Mouse (Mus musculus): Measurements from ENCODE around the gene Slc35b3. TPM values are rescaled to one million over a fixed set of nuclear protein-coding genes. Genes with fewer than 3 reads are reported as not detected.

Slc35b3 gene
- polyA plus RNA-seq, 1 experiment from 2014 or later, result 12.5 TPM

DNA sequence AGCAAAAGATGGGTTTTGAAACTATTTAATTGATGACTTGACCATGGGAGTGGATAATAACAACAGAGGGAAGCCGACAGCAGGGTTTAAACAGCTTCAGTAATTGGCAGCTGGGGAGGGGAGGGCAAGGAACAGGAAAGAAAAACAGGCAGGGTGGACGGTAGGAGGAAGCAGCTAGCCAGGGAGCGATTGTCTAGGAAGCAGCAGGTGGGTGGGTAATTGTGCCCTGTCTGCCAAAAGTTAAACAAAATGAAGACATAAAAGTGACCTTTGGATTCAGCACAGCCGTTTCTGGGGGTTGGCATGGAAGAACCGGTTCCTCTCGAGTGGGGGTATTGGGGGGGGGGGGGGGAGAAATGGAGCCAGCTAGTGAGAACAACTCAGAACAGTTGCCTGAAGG, 11.9 kb upstream of the Slc35b3 start:
- Histone ChIP-seq H3K9ac (no peak overlapping the region), H3K27ac (replicated peaks) (no peak overlapping the region), H3K27me3 (no peaks in the 10 kb centered on the region), H3K4me1 (replicated peaks) (peaks cover 4% of the 10 kb centered on the region; the same call in 1 of the 2 replicates), H3K36me3 (replicated peaks) (no peaks in the 10 kb centered on the region), H3K9me3 (replicated peaks) (no peaks in the 10 kb centered on the region), H3K4me2 (no peak overlapping the region), H3K4me3 (replicated peaks) (no peak overlapping the region)
- WGBS (ENCODE audit: insufficient replicate concordance), result 11% methylated on average over 6 of the region's 6 CpGs
- no peak for ATAC-seq (ENCODE audit: insufficient read depth)

DNA sequence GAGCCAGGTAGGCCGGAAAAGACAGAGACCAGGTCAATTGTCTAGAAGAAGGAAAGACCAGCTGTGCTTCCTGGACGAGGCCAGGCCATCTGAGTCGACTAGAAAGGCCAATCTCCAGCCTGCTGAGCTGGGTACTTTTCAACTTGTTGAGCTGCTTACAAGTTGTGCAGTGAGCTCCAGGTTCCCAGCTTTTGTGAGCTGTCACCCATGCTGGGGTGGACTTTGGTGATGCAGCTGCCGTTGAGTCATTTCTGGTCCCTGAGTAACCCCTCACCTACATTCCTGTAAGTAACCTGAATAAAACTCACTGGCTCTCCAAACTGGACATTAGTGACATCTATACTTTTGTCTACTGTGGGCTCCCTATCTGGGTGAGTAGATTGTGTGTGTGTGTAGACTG, 10.4 kb upstream of the Slc35b3 start:
- no peak overlapping the region for H3K9ac ChIP-seq
- no peak overlapping the region for H3K4me2 ChIP-seq
- 57% methylated on average over 4 of the region's 4 CpGs for WGBS (ENCODE audit: insufficient replicate concordance)
- ATAC-seq (ENCODE audit: insufficient read depth), result no peak
- H3K27ac ChIP-seq (replicated peaks), result no peak overlapping the region
- no peaks in the 10 kb centered on the region for H3K27me3 ChIP-seq
- peaks cover 7% of the 10 kb centered on the region; the same call in 1 of the 2 replicates for H3K4me1 ChIP-seq (replicated peaks)
- H3K9me3 ChIP-seq (replicated peaks), result no peaks in the 10 kb centered on the region
- no peak overlapping the region for H3K4me3 ChIP-seq (replicated peaks)
- H3K36me3 ChIP-seq (replicated peaks), result no peaks in the 10 kb centered on the region

GRCm38 (mm10) chr13:38967518-38967917, 6.8 kb upstream of the Slc35b3 start:
- Histone ChIP-seq H3K9me3 (replicated peaks) (no peaks in the 10 kb centered on the region), H3K36me3 (replicated peaks) (no peaks in the 10 kb centered on the region), H3K4me1 (replicated peaks) (peaks cover 7% of the 10 kb centered on the region; the same call in 1 of the 2 replicates), H3K4me3 (replicated peaks) (no peak overlapping the region), H3K27ac (replicated peaks) (no peak overlapping the region), H3K27me3 (no peaks in the 10 kb centered on the region), H3K9ac (no peak overlapping the region), H3K4me2 (no peak overlapping the region)
- peak; percentile 44 for ATAC-seq (ENCODE audit: insufficient read depth)
- 47% methylated on average over 1 of the region's 1 CpGs for WGBS (ENCODE audit: insufficient replicate concordance)

DNA sequence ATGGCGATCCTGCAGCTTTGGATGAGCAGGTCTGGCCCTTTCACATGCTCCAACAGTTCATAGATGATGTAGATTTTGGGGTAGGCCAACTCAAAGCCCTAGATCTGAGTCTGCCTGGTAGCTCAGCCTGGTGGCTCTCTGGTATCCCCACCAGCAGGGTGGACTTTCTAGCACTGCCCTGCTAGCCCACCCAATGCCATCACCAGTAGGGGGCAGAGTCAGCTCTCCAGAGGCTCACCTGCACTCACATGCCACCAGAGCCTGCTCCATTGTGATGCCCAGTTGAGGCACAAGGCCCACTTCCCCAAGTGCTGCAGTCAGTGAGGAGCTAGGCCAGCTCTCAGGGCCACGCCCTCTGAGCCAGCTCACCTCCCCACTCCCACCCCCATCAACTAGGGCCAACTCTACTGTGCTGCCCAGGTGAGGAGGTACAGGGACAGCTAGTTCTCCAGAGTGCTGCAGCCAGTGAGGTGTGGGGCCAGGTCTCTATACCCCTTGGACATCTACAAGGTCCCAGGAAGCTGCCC, 6.3 kb upstream of the Slc35b3 start:
- 55% methylated on average over 2 of the region's 2 CpGs for WGBS (ENCODE audit: insufficient replicate concordance)
- H3K27ac ChIP-seq (replicated peaks), result no peak overlapping the region
- no peak for ATAC-seq (ENCODE audit: insufficient read depth)
- H3K9ac ChIP-seq, result no peak overlapping the region
- no peaks in the 10 kb centered on the region for H3K9me3 ChIP-seq (replicated peaks)
- H3K27me3 ChIP-seq, result no peaks in the 10 kb centered on the region
- H3K36me3 ChIP-seq (replicated peaks), result no peaks in the 10 kb centered on the region
- H3K4me2 ChIP-seq, result no peak overlapping the region
- H3K4me3 ChIP-seq (replicated peaks), result no peak overlapping the region
- peaks cover 7% of the 10 kb centered on the region; the same call in 1 of the 2 replicates for H3K4me1 ChIP-seq (replicated peaks)

GRCm38 (mm10) chr13:38962771-38963170, 2.1 kb upstream of the Slc35b3 start:
- H3K4me2 ChIP-seq, result no peak overlapping the region
- ATAC-seq (ENCODE audit: insufficient read depth), result no peak
- H3K36me3 ChIP-seq (replicated peaks), result no peaks in the 10 kb centered on the region
- no peaks in the 10 kb centered on the region for H3K27me3 ChIP-seq
- H3K4me3 ChIP-seq (replicated peaks), result no peak overlapping the region
- no peaks in the 10 kb centered on the region for H3K9me3 ChIP-seq (replicated peaks)
- no peak overlapping the region for H3K27ac ChIP-seq (replicated peaks)
- 49% methylated on average over 2 of the region's 2 CpGs for WGBS (ENCODE audit: insufficient replicate concordance)
- H3K4me1 ChIP-seq (replicated peaks), result peaks cover 28% of the 10 kb centered on the region
- no peak overlapping the region for H3K9ac ChIP-seq

GRCm38 (mm10) chr13:38958037-38958436, 2.6 kb downstream of the Slc35b3 start:
- 0 out of 2 replicates have a peak overlapping the region, but pooled peaks have one; percentile 7 for H3K27ac ChIP-seq (replicated peaks)
- H3K4me2 ChIP-seq, result peak overlapping the region; percentile 23; the same call in 1 of the 2 replicates
- no peaks in the 10 kb centered on the region for H3K9me3 ChIP-seq (replicated peaks)
- H3K36me3 ChIP-seq (replicated peaks), result peaks cover 23% of the 10 kb centered on the region
- ATAC-seq (ENCODE audit: insufficient read depth), result no peak
- peaks cover 23% of the 10 kb centered on the region for H3K4me1 ChIP-seq (replicated peaks)
- H3K9ac ChIP-seq, result no peak overlapping the region
- no peak overlapping the region for H3K4me3 ChIP-seq (replicated peaks)
- H3K27me3 ChIP-seq, result no peaks in the 10 kb centered on the region
- WGBS (ENCODE audit: insufficient replicate concordance), result 64% methylated on average over 5 of the region's 5 CpGs

- H3K4me2 ChIP-seq, result no peak overlapping the region
- H3K4me3 ChIP-seq (replicated peaks), result no peak overlapping the region
- H3K9me3 ChIP-seq (replicated peaks), result no peaks in the 10 kb centered on the region
- no peaks in the 10 kb centered on the region for H3K27me3 ChIP-seq
- peaks cover 42% of the 10 kb centered on the region for H3K36me3 ChIP-seq (replicated peaks)
- 59% methylated on average over 3 of the region's 3 CpGs for WGBS (ENCODE audit: insufficient replicate concordance)
- no peaks in the 10 kb centered on the region for H3K4me1 ChIP-seq (replicated peaks)
- H3K27ac ChIP-seq (replicated peaks), result no peak overlapping the region; the same call in 1 of the 2 replicates
- H3K9ac ChIP-seq, result no peak overlapping the region
- no peak for ATAC-seq (ENCODE audit: insufficient read depth)
Observed at GRCm38 (mm10) chr13:38946296-38947012, 14.2 kb downstream of the Slc35b3 start.

GRCm38 (mm10) chr13:38945767-38946166, 14.9 kb downstream of the Slc35b3 start:
- WGBS (ENCODE audit: insufficient replicate concordance), result 42% methylated on average over 1 of the region's 1 CpGs

GRCm38 (mm10) chr13:38944951-38945350, 15.7 kb downstream of the Slc35b3 start:
- peaks cover 48% of the 10 kb centered on the region for H3K36me3 ChIP-seq (replicated peaks)
- no peak overlapping the region for H3K27ac ChIP-seq (replicated peaks)
- H3K4me1 ChIP-seq (replicated peaks), result no peaks in the 10 kb centered on the region
- no peak overlapping the region for H3K9ac ChIP-seq
- H3K4me2 ChIP-seq, result no peak overlapping the region
- H3K27me3 ChIP-seq, result no peaks in the 10 kb centered on the region
- no peaks in the 10 kb centered on the region for H3K9me3 ChIP-seq (replicated peaks)
- no peak for ATAC-seq (ENCODE audit: insufficient read depth)
- 73% methylated on average over 6 of the region's 6 CpGs for WGBS (ENCODE audit: insufficient replicate concordance)
- no peak overlapping the region for H3K4me3 ChIP-seq (replicated peaks)

More at GRCm38 (mm10) chr13:38945767-38946166, 14.9 kb downstream of the Slc35b3 start:
- H3K27ac ChIP-seq (replicated peaks), result no peak overlapping the region; the same call in 1 of the 2 replicates
- peaks cover 49% of the 10 kb centered on the region for H3K36me3 ChIP-seq (replicated peaks)
- H3K4me1 ChIP-seq (replicated peaks), result no peaks in the 10 kb centered on the region
- no peak overlapping the region for H3K9ac ChIP-seq
- no peak for ATAC-seq (ENCODE audit: insufficient read depth)
- no peak overlapping the region for H3K4me3 ChIP-seq (replicated peaks)
- no peaks in the 10 kb centered on the region for H3K27me3 ChIP-seq
- H3K9me3 ChIP-seq (replicated peaks), result no peaks in the 10 kb centered on the region
- no peak overlapping the region for H3K4me2 ChIP-seq

DNA sequence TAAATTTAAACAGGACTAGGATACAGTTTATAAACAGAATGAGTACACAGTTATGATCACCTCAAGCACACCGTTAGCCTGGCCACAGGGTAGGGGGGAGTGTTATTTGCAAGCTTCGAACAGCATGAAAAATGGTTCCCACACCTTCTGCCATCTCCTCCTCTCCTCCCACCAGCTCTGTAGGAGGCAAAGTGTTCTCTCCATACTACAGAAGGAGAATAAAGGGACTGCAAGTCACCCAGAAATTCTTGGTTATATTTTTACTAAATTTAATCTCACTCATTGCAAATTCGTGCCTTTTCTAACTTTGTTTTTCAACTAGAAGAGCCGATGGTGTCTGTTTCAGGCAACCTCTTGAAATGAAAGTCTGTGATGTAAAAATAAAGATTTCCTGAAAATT, 18.9 kb downstream of the Slc35b3 start:
- H3K36me3 ChIP-seq (replicated peaks), result peaks cover 48% of the 10 kb centered on the region
- 79% methylated on average over 4 of the region's 4 CpGs for WGBS (ENCODE audit: insufficient replicate concordance)
- no peak overlapping the region for H3K9ac ChIP-seq
- no peaks in the 10 kb centered on the region for H3K9me3 ChIP-seq (replicated peaks)
- H3K4me3 ChIP-seq (replicated peaks), result no peak overlapping the region
- no peak overlapping the region for H3K4me2 ChIP-seq
- no peaks in the 10 kb centered on the region for H3K4me1 ChIP-seq (replicated peaks)
- no peak overlapping the region for H3K27ac ChIP-seq (replicated peaks)
- no peaks in the 10 kb centered on the region for H3K27me3 ChIP-seq
- no peak for ATAC-seq (ENCODE audit: insufficient read depth)

DNA sequence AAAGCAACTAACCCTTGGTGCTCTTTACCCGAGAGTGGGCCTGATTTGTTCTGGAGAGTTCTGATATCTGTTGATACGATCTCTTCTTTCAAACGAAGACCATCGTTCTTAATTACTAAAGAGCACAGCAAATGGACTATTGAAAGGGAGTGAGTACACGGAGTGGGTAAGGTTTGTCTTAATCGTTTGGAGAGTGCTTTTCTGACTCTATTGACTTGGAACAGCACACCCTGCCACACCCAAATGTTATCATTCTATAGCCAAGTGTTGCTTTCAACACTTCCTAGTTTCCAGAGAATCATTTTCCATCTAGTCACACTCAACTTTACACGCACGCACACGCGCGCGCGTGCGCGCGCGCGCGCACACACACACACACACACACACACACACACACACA, 19.4 kb downstream of the Slc35b3 start:
- Histone ChIP-seq H3K9ac (no peak overlapping the region), H3K27me3 (no peaks in the 10 kb centered on the region), H3K27ac (replicated peaks) (no peak overlapping the region), H3K36me3 (replicated peaks) (peaks cover 49% of the 10 kb centered on the region), H3K9me3 (replicated peaks) (no peaks in the 10 kb centered on the region), H3K4me2 (no peak overlapping the region), H3K4me3 (replicated peaks) (no peak overlapping the region), H3K4me1 (replicated peaks) (no peaks in the 10 kb centered on the region)
- ATAC-seq (ENCODE audit: insufficient read depth), result no peak
- WGBS (ENCODE audit: insufficient replicate concordance), result 80% methylated on average over 19 of the region's 19 CpGs
